ENCODE assay signal across 32 mouse cellular contexts in genomic region chr14:75174296-75174695, GRCm38 (mm10). TPM values are rescaled to one million over a fixed set of nuclear protein-coding genes. Genes with fewer than 3 reads are reported as not detected.
A peak's percentile ranks its signal among the peaks of the same experiment; 100 is the strongest.
DNase-seq lines count a peak whose midpoint lies in the region; ATAC-seq and TF ChIP-seq lines count a peak whose summit lies in the region.
"Had no signal": no experiment of that assay in that cellular context is flagged by ENCODE, and none has a peak within 500 bp of the region (broad histone marks: within the 10 kb centered on the region; RNA-seq: fewer than 3 reads in every experiment).

No protein-coding gene starts in this region.

- H3K27me3 ChIP-seq in heart, embryonic 10.5 days (ENCODE audit: insufficient read depth, poor library complexity, severe bottlenecking): no peaks in the 10 kb centered on the region
- no peaks in the 10 kb centered on the region for H3K27me3 ChIP-seq in thymus, adult 2 months (ENCODE audit: control insufficient read depth, insufficient read depth, low read length)
- H3K27me3 ChIP-seq in intestine, embryonic 16.5 days (replicated peaks; ENCODE audit: control insufficient read depth, insufficient read depth, low read length): no peaks in the 10 kb centered on the region
- H3K27me3 ChIP-seq: CH12.LX; embryonic facial prominence, embryonic 12.5 days; embryonic facial prominence, embryonic 15.5 days had no signal

- peak; percentile 36 for DNase-seq in heart, embryonic 10.5 days (ENCODE audit: low spot score)
- DNase-seq in heart, postnatal 4 days: no peak
- DNase-seq in thymus, adult 2 months: no peak
- no peak for DNase-seq in thymus, postnatal 4 days
- peak; percentile 51 for DNase-seq in yolk sac, embryonic 10.5 days (ENCODE audit: low spot score)
- DNase-seq in kidney, adult 9 months: no peak
- DNase-seq in cerebellum, postnatal 36 days: no peak
- DNase-seq: adrenal gland, postnatal 14 days; B cell, adult 2 months; cerebellum, adult 18-20 months; cerebellum, adult 9-10 months; cerebellum, postnatal 14 days; forebrain, postnatal 0 days; gastrocnemius, postnatal 25 days; heart, adult 2 months had no signal

- TF ChIP-seq CTCF in thymus, adult 2 months (IDR thresholded peaks at IDR 0.05; ENCODE audit: borderline replicate concordance, control insufficient read depth, extremely low read depth, insufficient read depth, low read length, poor library complexity): no peak

- no peaks in the 10 kb centered on the region for H3K9me3 ChIP-seq in heart, embryonic 10.5 days
- H3K9me3 ChIP-seq in intestine, embryonic 16.5 days (ENCODE audit: control insufficient read depth, low read length): no peaks in the 10 kb centered on the region
- H3K9me3 ChIP-seq: embryonic facial prominence, embryonic 12.5 days; embryonic facial prominence, embryonic 15.5 days; G1E had no signal

- H3K4me3 ChIP-seq in heart, embryonic 10.5 days: no peak overlapping the region
- H3K4me3 ChIP-seq in thymus, adult 2 months (ENCODE audit: control insufficient read depth, insufficient read depth, low read length): no peak overlapping the region
- H3K4me3 ChIP-seq in intestine, embryonic 16.5 days (ENCODE audit: low read length): no peak overlapping the region
- H3K4me3 ChIP-seq: embryonic facial prominence, embryonic 12.5 days; embryonic facial prominence, embryonic 15.5 days; heart, adult 2 months had no signal

- ATAC-seq in intestine, embryonic 16.5 days: peak; percentile 46
- ATAC-seq: forebrain, embryonic 14.5 days; forebrain, postnatal 0 days; hindbrain, postnatal 0 days; inflammation-experienced regulatory T-cells, adult 6 months; Patski had no signal

- no peak for TF ChIP-seq POLR2A in thymus, adult 2 months (IDR thresholded peaks at IDR 0.05; ENCODE audit: control insufficient read depth, extremely low read depth, insufficient read depth, low read length, poor library complexity)

- H3K4me2 ChIP-seq in intestine, embryonic 16.5 days (ENCODE audit: low read depth, low read length): no peak overlapping the region
- H3K4me2 ChIP-seq: embryonic facial prominence, embryonic 12.5 days; embryonic facial prominence, embryonic 15.5 days; heart, embryonic 11.5 days; hindbrain, embryonic 14.5 days had no signal

- peaks cover 17% of the 10 kb centered on the region for H3K4me1 ChIP-seq in heart, embryonic 10.5 days
- H3K4me1 ChIP-seq in thymus, adult 2 months (replicated peaks; ENCODE audit: control insufficient read depth, insufficient read depth, low read length): peaks cover 28% of the 10 kb centered on the region
- H3K4me1 ChIP-seq in intestine, embryonic 16.5 days (ENCODE audit: control insufficient read depth, insufficient read depth, low read length): peaks cover under 1% of the 10 kb centered on the region; the same call in 1 of the 2 replicates
- H3K4me1 ChIP-seq: embryonic facial prominence, embryonic 12.5 days; embryonic facial prominence, embryonic 15.5 days had no signal

- WGBS in heart, embryonic 10.5 days: 83% methylated on average over 8 of the region's 8 CpGs
- WGBS in thymus, adult 2 months: 91% methylated on average over 8 of the region's 8 CpGs
- WGBS in intestine, embryonic 16.5 days: 54% methylated on average over 8 of the region's 8 CpGs

- H3K9ac ChIP-seq in intestine, embryonic 16.5 days (ENCODE audit: low read depth, low read length): no peak overlapping the region
- H3K9ac ChIP-seq: embryonic facial prominence, embryonic 12.5 days; embryonic facial prominence, embryonic 15.5 days; forebrain, postnatal 0 days; hindbrain, embryonic 14.5 days had no signal

- H3K36me3 ChIP-seq in heart, embryonic 10.5 days: no peaks in the 10 kb centered on the region
- no peaks in the 10 kb centered on the region for H3K36me3 ChIP-seq in thymus, adult 2 months (ENCODE audit: control insufficient read depth, insufficient read depth, low read length)
- no peaks in the 10 kb centered on the region for H3K36me3 ChIP-seq in intestine, embryonic 16.5 days (ENCODE audit: control insufficient read depth, insufficient read depth, low read length)
- H3K36me3 ChIP-seq: embryonic facial prominence, embryonic 12.5 days; embryonic facial prominence, embryonic 15.5 days; G1E had no signal

- no peak overlapping the region for H3K27ac ChIP-seq in heart, embryonic 10.5 days
- H3K27ac ChIP-seq in thymus, adult 2 months (ENCODE audit: control insufficient read depth, insufficient read depth, low read length): peak overlapping the region; percentile 87; the same call in 1 of the 2 replicates
- no peak overlapping the region for H3K27ac ChIP-seq in intestine, embryonic 16.5 days (ENCODE audit: low read length)
- H3K27ac ChIP-seq: embryonic facial prominence, embryonic 12.5 days; embryonic facial prominence, embryonic 15.5 days; heart, adult 2 months; hindbrain, embryonic 14.5 days; hindbrain, postnatal 0 days had no signal

RNA-seq across cellular contexts. Expression of gene Lcp1, which starts 43.4 kb away (rescaled TPM):
- polyA plus RNA-seq in heart, embryonic 10.5 days (2016; fragmentation: Nextera tagmentation; extraction: Ambion mirVana): 25.5 and 30.8 TPM in 2 replicates
- 10 to 100 TPM; 17.9 to 18.3 TPM for total RNA-seq in heart, postnatal 4 days (2021)
- polyA plus RNA-seq in thymus, adult 2 months (2012; rRNA removed): 62.8 and 71.2 TPM in 2 replicates
- 105 and 133 TPM in 2 replicates for polyA plus RNA-seq in intestine, embryonic 16.5 days (2015; fragmentation: Nextera tagmentation; extraction: Ambion mirVana)

RNA-seq across cellular contexts. Expression of gene Lrrc63, which starts 43.6 kb away (rescaled TPM):
- 0.13 TPM in 1 of 2 replicates, not detected in the other for polyA plus RNA-seq in heart, embryonic 10.5 days (2016; fragmentation: Nextera tagmentation; extraction: Ambion mirVana)
- total RNA-seq in heart, postnatal 4 days (2021): not detected
- polyA plus RNA-seq in thymus, adult 2 months (2012; rRNA removed): 0.04 TPM in 1 of 2 replicates, not detected in the other
- 0.05 and 0.07 TPM in 2 replicates for polyA plus RNA-seq in intestine, embryonic 16.5 days (2015; fragmentation: Nextera tagmentation; extraction: Ambion mirVana)
- total RNA-seq: adrenal gland, adult 18-20 months; adrenal gland, postnatal 14 days; CH12.LX; common myeloid progenitor, adult 5-6 weeks; forebrain, postnatal 0 days; G1E; gastrocnemius, adult 8-10 months; gastrocnemius, postnatal 25 days; heart, adult 2 months; heart, postnatal 25 days; hindbrain, postnatal 0 days had no signal
- polyA plus RNA-seq: embryonic facial prominence, embryonic 12.5 days; embryonic facial prominence, embryonic 15.5 days; forebrain, embryonic 14.5 days; forebrain, postnatal 0 days; G1E; heart, embryonic 11.5 days; heart, embryonic 14.5 days; heart, postnatal 0 days; hindbrain, embryonic 14.5 days; inflammation-experienced regulatory T-cells, adult 6 months; Patski had no signal

Comparison
In these comparisons a context has a peak if more than half of its experiments do, and no peak if none do; other contexts are left out.
1. DNase-seq: peak in heart, embryonic 10.5 days (single experiment) and yolk sac, embryonic 10.5 days (single experiment); none in heart, postnatal 4 days (single experiment), thymus, adult 2 months (single experiment), thymus, postnatal 4 days (single experiment), kidney, adult 9 months (single experiment) and cerebellum, postnatal 36 days (0 of 2).